Mouse (Mus musculus): ENCODE results near the gene Mterf1b. TPM values are rescaled to one million over a fixed set of nuclear protein-coding genes. Genes with fewer than 3 reads are reported as not detected.
"Not testable (repeated sequence)": the region's sequence is repeated elsewhere in the genome, so short reads cannot be mapped to it uniquely, and the experiment has no call there.

Mterf1b gene
- total RNA-seq (2014; fragmentation: Nextera tagmentation), result 8.9 and 10.2 TPM in 2 replicates
- total RNA-seq (2017), result 11.0 and 13.0 TPM in 2 replicates
- 0.18 and 0.24 TPM in 2 replicates for polyA plus RNA-seq (2012)

DNA sequence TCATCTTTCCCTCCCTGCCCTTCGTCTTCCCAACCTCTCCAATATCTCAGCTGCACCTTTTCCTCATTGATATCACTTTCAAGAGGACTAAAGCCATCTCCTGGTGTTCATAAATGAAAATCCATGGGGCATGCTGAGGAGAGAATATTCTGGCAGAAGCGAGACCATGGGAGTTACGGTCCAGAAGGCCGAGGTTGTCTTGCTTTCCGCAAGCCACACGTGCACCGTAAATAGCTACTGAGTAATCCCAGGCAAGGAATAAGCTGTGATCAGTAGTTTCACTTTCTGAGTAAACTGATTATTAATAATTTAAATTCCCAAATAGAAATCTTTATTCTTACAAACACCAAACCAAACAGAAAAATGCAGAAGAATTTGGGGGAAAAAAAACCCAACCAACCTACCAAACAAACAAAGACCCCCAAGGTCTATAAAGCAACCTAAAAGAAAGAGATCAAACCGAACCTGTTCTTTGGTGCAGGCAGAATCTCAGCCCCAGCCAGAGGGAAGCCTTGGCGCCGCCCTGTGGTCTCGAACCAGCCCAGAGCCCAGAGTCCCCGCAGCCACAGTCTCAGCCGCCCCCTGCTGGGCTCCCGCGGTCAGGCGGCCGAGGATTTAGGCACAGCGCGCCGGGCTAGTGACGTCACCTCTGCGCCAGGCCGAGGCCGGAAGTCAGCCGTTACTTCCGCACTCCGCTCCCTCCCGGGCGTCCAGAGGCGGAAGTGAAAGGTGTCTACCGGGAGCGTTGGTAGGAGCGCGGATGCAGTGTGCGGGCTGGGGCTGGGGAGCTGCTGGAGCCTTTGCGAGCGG lies at the start of gene Mterf1b:
Gene Mterf1b (plus strand): TSS at position 697 of the 810 bp plus-strand sequence.
- not testable (repeated sequence) for H3K9me3 ChIP-seq (replicated peaks); H3K4me1 ChIP-seq (ENCODE audit: insufficient read depth, low read depth, low read length); DNase-seq (ENCODE audit: low spot score); H3K36me3 ChIP-seq (replicated peaks); H3K27me3 ChIP-seq (ENCODE audit: insufficient read depth, low read length)
- ATAC-seq (ENCODE audit: extremely low read depth, insufficient number of reproducible peaks, low FRiP score, poor library complexity, severe bottlenecking), result peak; percentile 93
- H3K4me3 ChIP-seq (ENCODE audit: low read depth, low read length), result peak within 1 kb of the TSS; percentile 68

DNA sequence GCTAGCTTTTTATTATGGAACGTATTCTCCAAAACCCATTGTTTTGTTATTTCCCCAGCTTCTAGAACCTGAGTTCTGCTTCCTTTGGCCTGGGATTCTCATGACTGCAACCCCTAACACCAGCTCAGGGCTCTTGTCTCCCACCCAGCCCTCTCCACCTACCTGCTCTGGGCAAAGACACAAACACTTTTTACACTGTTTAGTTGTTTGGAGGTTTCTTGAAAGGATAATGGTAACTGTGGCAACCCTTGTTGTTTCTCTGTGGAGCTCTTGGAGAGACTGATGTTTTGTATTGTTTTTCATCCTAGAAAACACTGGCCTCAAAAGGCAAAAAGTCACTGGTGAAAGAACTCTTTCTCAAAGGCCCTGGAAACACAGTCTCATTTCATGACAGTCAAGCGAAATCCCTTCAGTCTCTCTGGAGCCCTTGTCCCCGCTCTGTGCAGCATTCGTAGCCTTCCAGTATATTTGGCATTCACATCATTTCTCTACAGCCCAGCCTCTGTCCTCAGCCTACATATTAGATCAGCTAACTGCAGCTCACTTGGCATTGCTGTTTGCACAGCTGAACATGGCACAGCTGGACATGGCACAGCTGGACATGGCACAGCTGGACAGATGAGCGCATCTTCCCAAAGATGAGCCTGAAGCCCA lies 32.6 kb upstream of the Mterf1b start:
- not testable (repeated sequence) for H3K36me3 ChIP-seq (replicated peaks); ATAC-seq (ENCODE audit: extremely low read depth, insufficient number of reproducible peaks, low FRiP score, poor library complexity, severe bottlenecking); DNase-seq (ENCODE audit: low spot score); H3K4me3 ChIP-seq (ENCODE audit: low read depth, low read length); H3K9me3 ChIP-seq (replicated peaks); H3K27me3 ChIP-seq (ENCODE audit: insufficient read depth, low read length); H3K4me1 ChIP-seq (ENCODE audit: insufficient read depth, low read depth, low read length)

DNA sequence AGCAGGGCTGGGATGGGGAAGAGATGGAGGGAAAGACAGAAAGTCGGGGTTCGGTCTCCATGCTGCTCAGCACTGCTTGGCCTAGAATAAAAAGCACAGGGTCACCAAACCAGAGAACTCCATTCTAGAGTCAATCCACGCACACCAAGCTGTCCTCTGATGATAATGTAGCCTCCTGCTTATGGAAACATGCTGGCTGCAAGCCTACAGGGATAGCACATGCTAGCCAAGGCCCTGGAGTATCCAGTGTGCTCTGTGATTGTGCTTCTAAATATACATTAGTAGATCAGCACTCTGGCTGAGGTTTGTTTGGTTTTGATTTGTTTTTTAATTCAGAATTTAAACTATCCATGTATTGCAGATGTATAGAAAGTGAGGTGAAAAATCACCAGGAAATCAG lies 30.6 kb upstream of the Mterf1b start:
- Histone ChIP-seq H3K4me3 (ENCODE audit: low read depth, low read length) (no peak overlapping the region), H3K4me1 (ENCODE audit: insufficient read depth, low read depth, low read length) (no peaks in the 10 kb centered on the region), H3K36me3 (replicated peaks) (no peaks in the 10 kb centered on the region), H3K9me3 (replicated peaks) (no peaks in the 10 kb centered on the region), H3K27me3 (ENCODE audit: insufficient read depth, low read length) (no peaks in the 10 kb centered on the region)
- no peak for DNase-seq (ENCODE audit: low spot score)
- no peak for TF ChIP-seq CTCF (IDR thresholded peaks at IDR 0.05; ENCODE audit: low read depth, low read length)
- no peak for TF ChIP-seq GATA1 (IDR thresholded peaks at IDR 0.05; ENCODE audit: borderline replicate concordance, low read length)
- TF ChIP-seq POLR2AphosphoS5 (IDR thresholded peaks at IDR 0.05; ENCODE audit: insufficient replicate concordance, low read depth, low read length), result no peak
- TF ChIP-seq GATA2 (IDR thresholded peaks at IDR 0.05; ENCODE audit: borderline replicate concordance, low read depth, low read length), result no peak
- TF ChIP-seq TAL1 (conservative IDR thresholded peaks at IDR 0.05; ENCODE audit: low read depth, low read length), result no peak
- no peak for ATAC-seq (ENCODE audit: extremely low read depth, insufficient number of reproducible peaks, low FRiP score, poor library complexity, severe bottlenecking)

DNA sequence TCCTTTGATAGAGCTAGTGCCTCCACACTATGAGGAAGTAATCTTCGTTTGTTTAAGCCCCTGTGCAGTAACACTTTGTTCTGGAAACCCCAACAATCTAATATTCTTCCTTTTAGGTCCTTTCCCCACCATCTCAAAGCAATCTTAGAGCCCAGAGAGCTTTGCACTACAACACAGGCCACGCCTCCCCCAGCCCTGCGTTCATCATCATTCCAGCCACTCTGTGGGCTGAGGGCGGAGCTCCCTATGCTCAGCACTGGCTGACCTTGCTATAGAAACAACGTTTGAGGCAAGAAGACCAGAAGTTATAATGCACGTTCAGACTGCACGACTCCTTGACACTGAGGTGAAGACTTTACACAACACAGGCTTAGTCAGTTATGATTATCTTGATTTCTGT lies 29.7 kb upstream of the Mterf1b start:
- no peaks in the 10 kb centered on the region for H3K36me3 ChIP-seq (replicated peaks)
- no peak for TF ChIP-seq GATA1 (IDR thresholded peaks at IDR 0.05; ENCODE audit: borderline replicate concordance, low read length)
- no peak for TF ChIP-seq GATA2 (IDR thresholded peaks at IDR 0.05; ENCODE audit: borderline replicate concordance, low read depth, low read length)
- no peak for TF ChIP-seq POLR2AphosphoS5 (IDR thresholded peaks at IDR 0.05; ENCODE audit: insufficient replicate concordance, low read depth, low read length)
- TF ChIP-seq CTCF (IDR thresholded peaks at IDR 0.05; ENCODE audit: low read depth, low read length), result no peak
- no peak for TF ChIP-seq TAL1 (conservative IDR thresholded peaks at IDR 0.05; ENCODE audit: low read depth, low read length)
- no peaks in the 10 kb centered on the region for H3K9me3 ChIP-seq (replicated peaks)
- no peaks in the 10 kb centered on the region for H3K27me3 ChIP-seq (ENCODE audit: insufficient read depth, low read length)
- ATAC-seq (ENCODE audit: extremely low read depth, insufficient number of reproducible peaks, low FRiP score, poor library complexity, severe bottlenecking) (no peak), DNase-seq (ENCODE audit: low spot score) (no peak)
- no peak overlapping the region for H3K4me3 ChIP-seq (ENCODE audit: low read depth, low read length)
- no peaks in the 10 kb centered on the region for H3K4me1 ChIP-seq (ENCODE audit: insufficient read depth, low read depth, low read length)

DNA sequence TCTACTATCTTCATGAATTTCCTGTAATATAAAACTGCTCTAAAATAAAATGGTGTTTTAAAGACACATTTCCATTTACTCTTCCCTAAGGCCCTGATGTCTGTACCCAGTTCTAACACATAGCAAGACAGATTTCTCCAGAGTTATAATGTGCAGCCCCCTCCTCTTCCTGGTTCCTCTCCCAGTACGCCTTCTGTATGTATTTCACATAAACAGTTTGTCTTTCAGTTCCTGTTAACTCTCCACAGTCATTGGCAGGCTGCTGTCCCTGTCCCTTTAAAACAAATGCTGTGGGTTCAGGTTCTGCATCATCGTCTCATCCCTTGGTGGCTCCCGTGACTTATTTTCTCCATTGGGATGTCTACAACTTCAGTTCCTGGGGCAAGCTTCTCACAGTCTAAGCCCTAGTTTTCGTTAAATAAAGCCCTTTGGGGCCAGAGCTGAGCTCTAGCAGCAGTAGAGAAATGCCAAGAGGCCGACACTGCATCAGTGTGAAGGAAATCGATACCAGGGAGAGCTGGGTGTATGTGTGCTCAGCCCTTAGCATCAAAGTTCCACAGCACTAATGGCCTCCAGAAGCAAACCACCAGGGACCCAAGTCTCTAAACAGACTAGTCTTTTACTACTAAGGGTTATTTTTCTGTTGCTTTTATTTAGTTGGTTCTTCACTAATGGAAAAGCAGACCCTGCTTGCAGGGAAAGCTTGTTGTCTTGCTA lies 24.2 kb upstream of the Mterf1b start:
- not testable (repeated sequence) for ATAC-seq (ENCODE audit: extremely low read depth, insufficient number of reproducible peaks, low FRiP score, poor library complexity, severe bottlenecking); H3K4me3 ChIP-seq (ENCODE audit: low read depth, low read length); DNase-seq (ENCODE audit: low spot score); H3K36me3 ChIP-seq (replicated peaks); H3K27me3 ChIP-seq (ENCODE audit: insufficient read depth, low read length); H3K4me1 ChIP-seq (ENCODE audit: insufficient read depth, low read depth, low read length); H3K9me3 ChIP-seq (replicated peaks)

DNA sequence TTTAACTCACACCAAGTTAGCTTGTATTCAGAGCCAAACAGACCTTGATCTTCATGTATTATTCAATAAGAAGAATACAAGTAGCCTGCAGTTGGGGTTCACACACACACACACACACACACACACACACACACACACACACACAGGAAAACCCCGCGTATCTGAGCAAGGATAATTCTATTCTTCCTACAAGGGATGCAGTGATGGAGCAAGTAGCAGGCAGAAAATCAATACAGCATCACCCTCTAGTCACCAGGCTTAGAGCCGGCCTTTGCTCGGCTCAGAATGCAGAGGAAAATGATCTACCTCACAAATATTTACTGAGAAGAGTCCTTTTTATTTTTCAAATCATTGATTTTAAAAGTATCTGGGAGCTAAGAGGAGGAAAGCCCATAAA lies 23.6 kb upstream of the Mterf1b start:
- not testable (repeated sequence) for ATAC-seq (ENCODE audit: extremely low read depth, insufficient number of reproducible peaks, low FRiP score, poor library complexity, severe bottlenecking); DNase-seq (ENCODE audit: low spot score); H3K4me3 ChIP-seq (ENCODE audit: low read depth, low read length); H3K36me3 ChIP-seq (replicated peaks); H3K4me1 ChIP-seq (ENCODE audit: insufficient read depth, low read depth, low read length); H3K9me3 ChIP-seq (replicated peaks); H3K27me3 ChIP-seq (ENCODE audit: insufficient read depth, low read length)

DNA sequence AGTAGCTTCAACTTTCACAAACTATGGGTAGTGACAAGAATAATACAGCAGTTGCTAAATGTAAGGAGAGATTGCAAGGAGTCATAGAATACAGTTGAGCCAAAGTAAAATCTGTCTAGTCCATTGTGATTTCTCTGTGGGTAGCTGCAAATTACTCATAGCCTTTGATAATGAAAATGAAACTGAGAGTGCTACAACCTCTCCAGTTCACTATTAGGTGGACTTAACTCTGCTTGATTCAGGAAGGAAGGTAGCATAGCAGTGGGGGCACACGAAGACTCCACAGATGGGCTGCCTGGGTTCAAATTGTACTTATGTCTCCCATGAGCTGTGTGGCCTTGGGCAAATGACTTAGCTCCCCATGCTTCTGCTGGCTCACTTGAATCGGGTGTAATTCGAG lies 15.7 kb upstream of the Mterf1b start:
- not testable (repeated sequence) for H3K36me3 ChIP-seq (replicated peaks); H3K9me3 ChIP-seq (replicated peaks); H3K4me3 ChIP-seq (ENCODE audit: low read depth, low read length); H3K4me1 ChIP-seq (ENCODE audit: insufficient read depth, low read depth, low read length); H3K27me3 ChIP-seq (ENCODE audit: insufficient read depth, low read length); DNase-seq (ENCODE audit: low spot score); ATAC-seq (ENCODE audit: extremely low read depth, insufficient number of reproducible peaks, low FRiP score, poor library complexity, severe bottlenecking)

All from G1E (cell line).